ENCODE assay signal across 9 mouse cellular contexts in the genomic region with DNA sequence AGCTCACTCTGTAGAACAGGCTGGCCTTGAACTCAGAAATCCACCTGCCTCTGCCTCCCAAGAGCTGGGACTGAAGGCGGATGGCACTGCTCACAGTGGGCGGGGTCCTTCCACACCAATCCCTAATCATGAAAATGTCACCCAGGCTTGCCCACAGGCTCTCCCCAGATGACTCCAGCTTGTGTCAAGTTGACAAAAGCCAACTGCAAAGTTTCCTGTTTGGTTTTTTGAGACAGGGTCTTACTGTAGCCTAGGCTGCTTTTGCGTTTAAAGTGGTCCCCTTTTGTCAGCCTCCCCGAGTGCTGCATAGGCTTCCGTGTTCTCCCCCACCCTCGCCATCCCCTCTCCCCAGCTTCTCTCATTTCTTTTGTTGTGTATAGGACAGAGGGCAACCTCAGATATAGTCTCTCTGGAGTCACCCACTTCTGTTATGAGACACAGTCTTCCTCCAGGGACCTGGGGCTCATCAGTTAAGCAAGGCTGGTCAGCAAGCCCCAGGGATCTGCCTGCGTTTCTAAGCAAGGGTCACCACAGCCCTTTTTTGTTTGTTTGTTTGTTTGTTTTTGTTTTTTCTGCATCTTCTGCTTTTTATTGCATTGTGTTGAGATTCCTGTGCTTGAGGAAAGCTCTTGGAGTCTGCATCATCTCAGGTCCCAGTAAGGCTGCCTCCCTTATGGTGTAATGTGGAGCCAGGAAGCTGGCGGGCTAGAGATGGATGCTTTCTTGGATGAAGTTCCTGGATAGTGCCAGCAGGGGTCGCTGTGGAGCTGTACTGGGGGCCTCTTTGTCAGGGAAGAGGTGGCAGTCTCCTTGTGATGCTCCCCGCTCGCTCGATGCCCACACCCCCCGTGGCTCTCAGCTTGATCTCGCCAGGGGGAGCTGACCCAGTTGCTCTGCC. TPM values are rescaled to one million over a fixed set of nuclear protein-coding genes. Genes with fewer than 3 reads are reported as not detected.
A peak's percentile ranks its signal among the peaks of the same experiment; 100 is the strongest.
DNase-seq lines count a peak whose midpoint lies in the region; ATAC-seq and TF ChIP-seq lines count a peak whose summit lies in the region.
"Had no signal": no experiment of that assay in that cellular context is flagged by ENCODE, and none has a peak within 500 bp of the region (broad histone marks: within the 10 kb centered on the region; RNA-seq: fewer than 3 reads in every experiment).

No protein-coding gene starts in this region.

- H3K4me2 ChIP-seq in lung, postnatal 0 days (replicated peaks; ENCODE audit: low read depth, low read length): no peak overlapping the region; the same call in 1 of the 2 replicates

- H3K36me3 ChIP-seq in MEL (ENCODE audit: control insufficient read depth in 1 of 2, insufficient read depth in 2 of 2, low read length in 2 of 2): peaks cover 0 to 10% of the 10 kb centered on the region in 2 experiments; a peak in 2 of 4 replicates
- H3K36me3 ChIP-seq in hindbrain, embryonic 10.5 days: no peaks in the 10 kb centered on the region
- H3K36me3 ChIP-seq in lung, postnatal 0 days (ENCODE audit: insufficient read depth, low read length): no peaks in the 10 kb centered on the region

- no peaks in the 10 kb centered on the region for H3K27me3 ChIP-seq in MEL (ENCODE audit: control insufficient read depth in 1 of 2, insufficient read depth in 2 of 2, low read length in 2 of 2)
- peaks cover 31% of the 10 kb centered on the region; the same call in 1 of the 2 replicates for H3K27me3 ChIP-seq in hindbrain, embryonic 10.5 days (ENCODE audit: insufficient read depth, poor library complexity, severe bottlenecking)
- no peaks in the 10 kb centered on the region for H3K27me3 ChIP-seq in lung, postnatal 0 days (replicated peaks; ENCODE audit: insufficient read depth, low read length)

- peak; percentile 99 for TF ChIP-seq RAD21 in MEL (IDR thresholded peaks at IDR 0.05; ENCODE audit: low read depth, low read length)

- WGBS in hindbrain, embryonic 10.5 days: 38% methylated on average over 14 of the region's 14 CpGs
- WGBS in lung, postnatal 0 days: 37% methylated on average over 14 of the region's 14 CpGs

- no peak overlapping the region for H3K9ac ChIP-seq in MEL (ENCODE audit: control insufficient read depth, low read depth, low read length, poor library complexity, severe bottlenecking)
- no peak overlapping the region for H3K9ac ChIP-seq in lung, postnatal 0 days (replicated peaks; ENCODE audit: low read depth)

- H3K9me3 ChIP-seq in MEL (replicated peaks; ENCODE audit: insufficient read depth, low read length): no peaks in the 10 kb centered on the region
- H3K9me3 ChIP-seq in hindbrain, embryonic 10.5 days: no peaks in the 10 kb centered on the region
- no peaks in the 10 kb centered on the region for H3K9me3 ChIP-seq in lung, postnatal 0 days (ENCODE audit: low read length)

- H3K4me1 ChIP-seq in MEL (ENCODE audit: control insufficient read depth in 1 of 2, insufficient read depth in 2 of 2, low read length in 2 of 2): peaks cover 0 to 9% of the 10 kb centered on the region in 2 experiments; a peak in 3 of 4 replicates
- peaks cover 49% of the 10 kb centered on the region for H3K4me1 ChIP-seq in hindbrain, embryonic 10.5 days (replicated peaks)
- H3K4me1 ChIP-seq in lung, postnatal 0 days (ENCODE audit: insufficient read depth, low read depth, low read length): peaks cover 12% of the 10 kb centered on the region

- no peak for TF ChIP-seq EP300 in MEL (IDR thresholded peaks at IDR 0.05; ENCODE audit: low read depth in 1 of 2, low read length in 2 of 2)
- TF ChIP-seq EP300 in lung, postnatal 0 days (IDR thresholded peaks at IDR 0.05): peak; percentile 49

- TF ChIP-seq CTCF in MEL (IDR thresholded peaks at IDR 0.05 in 2 of 3, conservative IDR thresholded peaks at IDR 0.05 in 1 of 3; ENCODE audit: control insufficient read depth in 1 of 3, insufficient read depth in 1 of 3, low read depth in 2 of 3, low read length in 3 of 3, poor library complexity in 1 of 3, severe bottlenecking in 1 of 3): peak; percentile 94 to 99 (median 99)
- TF ChIP-seq CTCF in lung, postnatal 0 days (IDR thresholded peaks at IDR 0.05): peak; percentile 98

- peak; percentile 88 for DNase-seq in MEL (ENCODE audit: low read depth, low spot score)
- peak; percentile 94 for DNase-seq in cerebellum, adult 9-10 months
- peak; percentile 92 for DNase-seq in hindbrain, embryonic 10.5 days (ENCODE audit: low spot score)
- DNase-seq in layer of hippocampus, adult 9-10 months (ENCODE audit: low spot score): peak; percentile 69
- DNase-seq in lung, postnatal 0 days (ENCODE audit: low spot score): peak; percentile 93
- peak; percentile 94 for DNase-seq in ovary, postnatal 14 days (ENCODE audit: low spot score)
- DNase-seq in thymus, postnatal 10 days (ENCODE audit: low spot score in 2 of 2): peak; percentile 68 to 88

- TF ChIP-seq POLR2A in MEL (IDR thresholded peaks at IDR 0.05; ENCODE audit: control insufficient read depth in 1 of 2, insufficient read depth in 1 of 2, low read depth in 1 of 2, low read length in 2 of 2, poor library complexity in 1 of 2): no peak

- no peak overlapping the region for H3K4me3 ChIP-seq in MEL (ENCODE audit: control insufficient read depth in 1 of 2, insufficient read depth in 1 of 2, low read depth in 2 of 2, low read length in 2 of 2)
- peak overlapping the region; percentile 48 for H3K4me3 ChIP-seq in hindbrain, embryonic 10.5 days
- H3K4me3 ChIP-seq in lung, postnatal 0 days (ENCODE audit: low read depth, low read length): no peak overlapping the region

- ATAC-seq in frontal cortex, adult (ENCODE audit: low TSS enrichment): peak; percentile 86
- peak; percentile 55 for ATAC-seq in lung, postnatal 0 days

- no peak overlapping the region for H3K27ac ChIP-seq in MEL (ENCODE audit: control insufficient read depth, low read depth, low read length)
- H3K27ac ChIP-seq in hindbrain, embryonic 10.5 days: peak overlapping the region; percentile 86
- H3K27ac ChIP-seq in lung, postnatal 0 days (ENCODE audit: low read length): no peak overlapping the region

- H3K79me2 ChIP-seq in MEL (ENCODE audit: control insufficient read depth, insufficient read depth, low read length, poor library complexity): no peaks in the 10 kb centered on the region

TF ChIP-seq in MEL, 35 proteins besides CTCF, POLR2A, EP300 and RAD21 (continues in another document):
- TF ChIP-seq UBTF (IDR thresholded peaks at IDR 0.05; ENCODE audit: borderline replicate concordance, insufficient read depth, low read depth, low read length): no peak
- peak; percentile 56; the same call in 1 of the 2 replicates for TF ChIP-seq HCFC1 (IDR thresholded peaks at IDR 0.05; ENCODE audit: low read depth, low read length)
- TF ChIP-seq USF1 (IDR thresholded peaks at IDR 0.05; ENCODE audit: low read depth, low read length): 0 out of 2 replicates have a peak, but pooled peaks have one; percentile 22
- TF ChIP-seq CHD1 (IDR thresholded peaks at IDR 0.05; ENCODE audit: low read depth, low read length): no peak
- TF ChIP-seq ZNF384 (IDR thresholded peaks at IDR 0.05; ENCODE audit: low read depth, low read length): 0 out of 2 replicates have a peak, but pooled peaks have one; percentile 30
- TF ChIP-seq SMC3 (IDR thresholded peaks at IDR 0.05; ENCODE audit: low read depth, low read length): peak; percentile 98
- 0 out of 2 replicates have a peak, but pooled peaks have one; percentile 17 for TF ChIP-seq MXI1 (IDR thresholded peaks at IDR 0.05; ENCODE audit: low read depth, low read length)
- no peak for TF ChIP-seq TAL1 (IDR thresholded peaks at IDR 0.05; ENCODE audit: low read length)
- TF ChIP-seq ZC3H11A (IDR thresholded peaks at IDR 0.05; ENCODE audit: low read depth, low read length): peak; percentile 98
- 0 out of 2 replicates have a peak, but pooled peaks have one; percentile 22 for TF ChIP-seq TCF12 (IDR thresholded peaks at IDR 0.05; ENCODE audit: low read depth, low read length)
- no peak for TF ChIP-seq RCOR1 (IDR thresholded peaks at IDR 0.05; ENCODE audit: low read depth, low read length)
- peak; percentile 57 for TF ChIP-seq SIN3A (IDR thresholded peaks at IDR 0.05; ENCODE audit: low read length)
- TF ChIP-seq ZKSCAN1 (IDR thresholded peaks at IDR 0.05; ENCODE audit: low read depth, low read length): no peak
- TF ChIP-seq POLR2AphosphoS2 (IDR thresholded peaks at IDR 0.05; ENCODE audit: low read length): no peak
- no peak for TF ChIP-seq TBP (IDR thresholded peaks at IDR 0.05; ENCODE audit: low read depth, low read length)
- peak; percentile 56 for TF ChIP-seq ELF1 (IDR thresholded peaks at IDR 0.05; ENCODE audit: low read depth, low read length)
- no peak for TF ChIP-seq E2F4 (IDR thresholded peaks at IDR 0.05; ENCODE audit: borderline replicate concordance, low read depth, low read length)
- peak; percentile 94 for TF ChIP-seq MAZ (IDR thresholded peaks at IDR 0.05; ENCODE audit: low read depth, low read length)
- 0 out of 2 replicates have a peak, but pooled peaks have one; percentile 10 for TF ChIP-seq BHLHE40 (IDR thresholded peaks at IDR 0.05; ENCODE audit: borderline replicate concordance, low read depth, low read length)

RNA-seq across cellular contexts. Expression of gene Prcd, which starts 10.4 kb away (rescaled TPM):
- total RNA-seq in MEL (2012; rRNA removed): 50.0 and 72.2 TPM in 2 replicates
- 10 to 100 TPM in 1 of 2 experiments, not detected in 1; 44.4 TPM for polyA plus RNA-seq in MEL (2012; ENCODE audit: insufficient read depth in 1 of 2, insufficient read length in 2 of 2, low read depth in 1 of 2, low replicate concordance in 2 of 2, missing spikeins in 1 of 2)
- polyA plus RNA-seq in hindbrain, embryonic 10.5 days (2016; fragmentation: Nextera tagmentation; extraction: Ambion mirVana): 0.47 and 1.2 TPM in 2 replicates
- 10.9 and 16.4 TPM in 2 replicates for polyA plus RNA-seq in lung, postnatal 0 days (2015; fragmentation: Nextera tagmentation; extraction: Ambion mirVana)

RNA-seq across cellular contexts. Expression of gene Cygb, which starts 11.2 kb away (rescaled TPM):
- 2.1 and 2.2 TPM in 2 replicates for total RNA-seq in MEL (2012; rRNA removed)
- polyA plus RNA-seq in MEL (2012; ENCODE audit: insufficient read depth in 1 of 2, insufficient read length in 2 of 2, low read depth in 1 of 2, low replicate concordance in 2 of 2, missing spikeins in 1 of 2): 1 to 10 TPM in 1 of 2 experiments, not detected in 1; 8.7 TPM
- 3.5 and 3.8 TPM in 2 replicates for polyA plus RNA-seq in hindbrain, embryonic 10.5 days (2016; fragmentation: Nextera tagmentation; extraction: Ambion mirVana)
- polyA plus RNA-seq in lung, postnatal 0 days (2015; fragmentation: Nextera tagmentation; extraction: Ambion mirVana): 27.3 and 32.0 TPM in 2 replicates

RNA-seq across cellular contexts. Expression of gene Rhbdf2, which starts 16.1 kb away (rescaled TPM):
- 6.4 and 7.7 TPM in 2 replicates for total RNA-seq in MEL (2012; rRNA removed)
- polyA plus RNA-seq in MEL (2012; ENCODE audit: insufficient read depth in 1 of 2, insufficient read length in 2 of 2, low read depth in 1 of 2, low replicate concordance in 2 of 2, missing spikeins in 1 of 2): 10 to 100 TPM in 1 of 2 experiments, not detected in 1; 13.7 TPM
- 3.8 and 6.6 TPM in 2 replicates for polyA plus RNA-seq in hindbrain, embryonic 10.5 days (2016; fragmentation: Nextera tagmentation; extraction: Ambion mirVana)
- polyA plus RNA-seq in lung, postnatal 0 days (2015; fragmentation: Nextera tagmentation; extraction: Ambion mirVana): 23.5 and 27.9 TPM in 2 replicates

RNA-seq across cellular contexts. Expression of gene Aanat, which starts 56.7 kb away (rescaled TPM):
- total RNA-seq in MEL (2012; rRNA removed): not detected in 2 replicates
- not detected for polyA plus RNA-seq in MEL (2012; ENCODE audit: insufficient read depth in 1 of 2, insufficient read length in 2 of 2, low read depth in 1 of 2, low replicate concordance in 2 of 2, missing spikeins in 1 of 2)
- polyA plus RNA-seq in hindbrain, embryonic 10.5 days (2016; fragmentation: Nextera tagmentation; extraction: Ambion mirVana): not detected in 2 replicates
- 0.26 TPM in 1 of 2 replicates, not detected in the other for polyA plus RNA-seq in lung, postnatal 0 days (2015; fragmentation: Nextera tagmentation; extraction: Ambion mirVana)
- polyA plus RNA-seq: liver, embryonic 16.5 days had no signal
